Mouse (Mus musculus) heart, postnatal 0 days (tissue): ENCODE measurements at regions not wholly inside any gene's neighbourhood (a gene's known extent, or its start where the extent isn't known, plus 50 kb on each side); places are given as distances from the start of the nearest gene placed in this dataset.

ENCODE experiments used
- CTCF ChIP-seq: IDR thresholded peaks from 2 replicates; pipeline ENCODE4 v1.5.1; 2016; ENCODE audit warnings: antibody characterized with exemption, control low read depth, low read depth
- EP300 ChIP-seq: IDR thresholded peaks from 2 replicates; pipeline ENCODE4 v1.6.1; 2016; ENCODE audit warnings: antibody characterized with exemption, low read depth

DNA sequence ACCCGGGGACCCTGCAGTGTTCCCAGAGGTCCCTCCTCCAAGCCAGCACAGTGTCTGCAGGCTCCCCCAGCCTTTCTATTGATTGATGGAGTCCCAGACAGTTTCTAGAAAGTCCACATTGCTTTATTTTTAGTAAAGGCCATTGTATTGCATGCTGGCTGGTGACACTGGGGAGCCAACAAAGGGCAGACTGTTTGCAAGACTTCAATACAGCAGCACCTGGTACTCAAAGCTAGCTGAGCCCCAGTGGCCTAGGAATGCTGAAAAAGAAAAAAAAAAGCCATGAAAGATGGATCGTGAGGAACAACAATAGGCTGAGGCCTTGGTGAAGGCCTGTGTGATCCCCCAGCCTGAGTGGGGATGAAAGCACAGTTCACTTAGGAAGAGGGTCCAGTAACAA lies 336.6 kb downstream of the Tns1 start:
- TF ChIP-seq CTCF (no peak), EP300 (no peak)
